Mouse (Mus musculus) myocyte (in vitro differentiated cells): ENCODE results near the gene Higd1a.

Source experiments
- MAX ChIP-seq: IDR thresholded peaks from one replicate; pipeline ENCODE4 v1.6.1; 2011; ENCODE audit warnings: low read depth, mild to moderate bottlenecking, control low read depth
- MYOD1 ChIP-seq, 3 experiments: IDR thresholded peaks; one replicate each; pipeline ENCODE4 v1.6.1; 2011; ENCODE audit warnings: control low read depth in 2 of 3, low read depth in 2 of 3, mild to moderate bottlenecking in 2 of 3, moderate library complexity in 1 of 3; ENCODE audit not compliant: insufficient read length in 2 of 3, control insufficient read depth in 1 of 3
- MYOG ChIP-seq, 3 experiments: IDR thresholded peaks; one replicate each; pipeline ENCODE4 v1.6.1; 2011; ENCODE audit warnings: control low read depth in 2 of 3, low read depth in 2 of 3, mild to moderate bottlenecking in 2 of 3; ENCODE audit not compliant: insufficient read length in 2 of 3, control insufficient read depth in 1 of 3, insufficient read depth in 1 of 3
- POLR2A ChIP-seq: IDR thresholded peaks from one replicate; pipeline ENCODE4 v1.6.1; 2011; ENCODE audit warnings: low read depth, mild to moderate bottlenecking, control low read depth, moderate library complexity; ENCODE audit not compliant: insufficient read length
- POLR2AphosphoS2 ChIP-seq: IDR thresholded peaks from one replicate; pipeline ENCODE4 v1.6.1; 2011; ENCODE audit warnings: low read depth, control low read depth; ENCODE audit not compliant: insufficient read length
- USF1 ChIP-seq: IDR thresholded peaks from one replicate; pipeline ENCODE4 v1.6.1; 2011; ENCODE audit warnings: low read depth, mild to moderate bottlenecking, control low read depth, moderate library complexity

DNA sequence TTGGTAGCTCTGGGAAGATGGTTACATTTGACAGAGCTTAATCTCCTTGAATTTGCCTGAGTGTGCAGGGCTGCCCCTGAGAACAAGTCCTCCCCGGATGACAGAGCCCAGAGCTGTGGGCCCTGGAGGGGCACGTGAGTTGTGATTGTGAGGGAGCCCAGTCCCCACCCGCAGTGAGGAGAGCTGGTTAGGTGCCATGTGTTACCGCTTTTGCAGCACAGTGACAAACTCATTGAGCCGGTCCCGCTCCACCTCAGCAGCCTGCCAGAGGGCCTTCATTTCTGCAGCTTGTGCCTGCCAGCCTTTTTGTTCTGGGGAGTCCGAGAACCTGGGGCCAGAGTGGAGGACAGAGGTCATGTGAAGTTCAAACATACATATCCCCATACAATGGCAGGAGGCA lies 50.2 kb downstream of the Higd1a start:
- no peak for TF ChIP-seq MAX
- TF ChIP-seq USF1, result no peak
- no peak for TF ChIP-seq POLR2AphosphoS2
- no peak for TF ChIP-seq POLR2A
- TF ChIP-seq MYOG (IDR thresholded peaks at IDR 0.05; ENCODE audit: control insufficient read depth in 1 of 3, insufficient read depth in 1 of 3, insufficient read length in 2 of 3, low read depth in 2 of 3), result no peak
- no peak for TF ChIP-seq MYOD1 (IDR thresholded peaks at IDR 0.05; ENCODE audit: control insufficient read depth in 1 of 3, insufficient read length in 2 of 3, low read depth in 2 of 3)
